Mouse (Mus musculus) E14TG2a.4 (cell line): Measurements from ENCODE around the gene Cdk18.

Experiments
- H3K27me3 ChIP-seq: 2 replicates; pipeline ENCODE4 v1.6.1; 2014; ENCODE audit warnings: low read length, control low read depth; ENCODE audit not compliant: insufficient read depth
- H3K36me3 ChIP-seq: 2 replicates; pipeline ENCODE4 v1.6.1; 2014; ENCODE audit warnings: low read length, control low read depth; ENCODE audit not compliant: insufficient read depth
- H3K4me1 ChIP-seq: replicated peaks from 2 replicates; pipeline ENCODE4 v1.6.1; 2014; ENCODE audit warnings: low read depth, low read length, control low read depth
- H3K4me3 ChIP-seq: replicated peaks from 2 replicates; pipeline ENCODE4 v1.5.1; 2014; ENCODE audit warnings: mild to moderate bottlenecking, low read length
- H3K9me3 ChIP-seq: 2 replicates; pipeline ENCODE4 v1.6.1; 2014; ENCODE audit warnings: low read length, control low read depth
- CTCF ChIP-seq: conservative IDR thresholded peaks from 2 replicates; pipeline ENCODE4 v1.5.1; 2014; ENCODE audit warnings: low read length
- NANOG ChIP-seq: IDR thresholded peaks from 2 replicates; pipeline ENCODE4 v1.6.1; 2014; ENCODE audit warnings: borderline replicate concordance, low read length, mixed read lengths
- POU5F1 ChIP-seq: IDR thresholded peaks from 2 replicates; pipeline ENCODE4 v1.6.1; 2014; ENCODE audit warnings: low read length, borderline replicate concordance

Cdk18 gene

DNA sequence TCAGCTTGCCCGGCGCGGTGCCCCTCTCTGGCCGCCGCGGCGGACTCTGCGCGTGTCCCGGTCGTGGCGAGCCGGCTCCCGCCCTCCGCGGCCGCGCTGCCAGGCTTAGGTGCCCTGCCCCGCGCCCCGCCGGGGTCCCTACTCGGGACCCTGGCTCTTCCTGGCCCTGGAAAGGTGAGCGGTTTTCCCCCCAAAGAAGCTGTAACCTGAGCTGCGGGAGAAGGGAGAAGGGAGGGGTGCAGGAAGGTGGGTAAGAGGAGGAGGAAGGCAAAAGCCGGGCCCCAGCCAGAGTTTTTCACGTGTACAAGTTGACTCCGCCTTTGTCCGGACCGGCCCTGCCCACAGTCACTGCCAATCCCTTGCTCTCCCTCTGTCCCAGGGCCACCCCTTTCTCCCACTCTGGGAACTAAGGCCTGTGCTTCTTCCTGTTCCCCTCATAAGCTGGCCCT is at the start of gene Cdk18:
Cdk18 (minus strand) TSS at position 269 of the 449 bp plus-strand sequence.
- H3K27me3 ChIP-seq: peaks cover 37% of the 10 kb centered on the region
- no peak for TF ChIP-seq CTCF
- no peak for TF ChIP-seq NANOG
- TF ChIP-seq POU5F1: no peak
- H3K4me3 ChIP-seq: peak within 1 kb of the TSS; percentile 88
- H3K36me3 ChIP-seq: no peaks in the 10 kb centered on the region
- H3K9me3 ChIP-seq: no peaks in the 10 kb centered on the region
- H3K4me1 ChIP-seq: peaks cover 66% of the 10 kb centered on the region

DNA sequence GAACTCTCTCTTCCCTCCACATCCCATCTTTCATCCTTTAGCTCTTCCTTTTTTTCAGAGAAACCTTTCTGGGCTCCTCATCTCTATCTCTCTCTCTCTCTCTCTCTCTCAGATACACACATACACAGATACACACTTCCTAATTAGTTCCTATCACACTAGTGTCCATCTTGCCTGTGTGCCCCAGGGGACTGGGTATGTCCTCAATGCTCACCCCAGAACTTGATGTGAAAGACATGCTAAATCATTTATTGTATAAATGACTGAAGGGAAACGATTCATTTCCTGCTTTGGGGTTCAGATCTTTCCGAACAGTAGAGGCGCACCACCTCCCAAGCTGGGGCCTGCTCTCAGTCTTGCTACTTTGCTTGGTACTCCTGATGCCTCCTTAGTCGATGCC is 49.7 kb upstream of the Cdk18 start:
- no peaks in the 10 kb centered on the region for H3K36me3 ChIP-seq
- peak overlapping the region; percentile 88 for H3K4me3 ChIP-seq
- no peak for TF ChIP-seq CTCF
- no peak for TF ChIP-seq POU5F1
- TF ChIP-seq NANOG: no peak
- peaks cover 67% of the 10 kb centered on the region for H3K4me1 ChIP-seq
- H3K27me3 ChIP-seq: peaks cover 69% of the 10 kb centered on the region
- no peaks in the 10 kb centered on the region for H3K9me3 ChIP-seq

DNA sequence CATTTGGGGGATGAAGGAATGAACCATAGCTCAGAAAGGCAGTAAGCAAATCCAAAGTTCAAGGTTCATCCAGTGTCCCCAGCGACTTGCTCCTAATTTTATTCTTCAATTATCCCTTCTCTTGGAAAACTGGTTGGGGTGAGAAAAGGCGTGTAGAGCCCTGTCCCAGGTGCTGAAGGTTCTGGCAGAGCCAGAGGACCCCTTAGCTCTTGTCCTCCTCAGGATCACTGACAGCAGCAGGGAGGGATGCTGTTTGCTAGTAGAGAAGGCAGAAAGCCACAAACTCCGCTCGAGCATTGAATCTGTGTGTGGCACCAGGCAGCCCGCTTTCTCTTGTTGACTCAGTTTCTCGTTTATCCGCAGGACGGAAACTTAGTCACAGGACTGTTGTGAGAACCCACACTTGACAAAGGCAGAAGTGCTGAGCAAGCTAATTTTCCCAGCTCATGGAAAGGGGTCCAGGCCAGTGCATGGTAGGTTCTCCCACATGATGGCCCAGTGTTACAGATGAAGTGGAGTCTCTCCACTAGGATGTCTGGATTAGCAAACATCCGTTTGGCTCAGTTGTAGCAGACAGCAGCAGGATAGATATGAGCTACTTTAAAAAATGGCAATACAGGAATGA is 49.1 kb upstream of the Cdk18 start:
- no peaks in the 10 kb centered on the region for H3K36me3 ChIP-seq
- peaks cover 68% of the 10 kb centered on the region for H3K27me3 ChIP-seq
- no peak for TF ChIP-seq NANOG
- TF ChIP-seq POU5F1: no peak
- TF ChIP-seq CTCF: no peak
- no peaks in the 10 kb centered on the region for H3K9me3 ChIP-seq
- H3K4me1 ChIP-seq: peaks cover 62% of the 10 kb centered on the region
- no peak overlapping the region for H3K4me3 ChIP-seq

DNA sequence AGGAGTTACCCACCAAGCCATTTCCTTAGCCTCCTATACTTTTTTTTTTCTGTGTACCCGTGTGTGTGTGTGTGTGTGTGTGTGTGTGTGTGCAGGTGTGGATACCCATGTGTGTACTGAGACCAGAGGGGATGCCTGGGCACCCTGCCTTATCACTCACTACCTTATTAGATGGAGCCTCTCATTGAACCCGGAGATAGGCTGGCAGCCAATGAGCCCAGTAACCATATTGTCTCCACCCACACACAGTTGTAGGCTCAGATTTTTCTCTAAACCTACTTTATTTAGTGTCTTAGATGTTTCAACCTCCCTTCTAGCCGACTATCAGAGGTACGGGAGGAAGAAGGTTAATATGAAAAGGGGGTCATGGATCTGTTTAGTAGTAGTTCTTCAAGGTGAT is 46.8 kb upstream of the Cdk18 start:
- peaks cover 61% of the 10 kb centered on the region for H3K27me3 ChIP-seq
- no peaks in the 10 kb centered on the region for H3K36me3 ChIP-seq
- H3K4me1 ChIP-seq: peaks cover 44% of the 10 kb centered on the region
- H3K9me3 ChIP-seq: no peaks in the 10 kb centered on the region
- no peak overlapping the region for H3K4me3 ChIP-seq
- TF ChIP-seq NANOG (no peak), CTCF (no peak), POU5F1 (no peak)

DNA sequence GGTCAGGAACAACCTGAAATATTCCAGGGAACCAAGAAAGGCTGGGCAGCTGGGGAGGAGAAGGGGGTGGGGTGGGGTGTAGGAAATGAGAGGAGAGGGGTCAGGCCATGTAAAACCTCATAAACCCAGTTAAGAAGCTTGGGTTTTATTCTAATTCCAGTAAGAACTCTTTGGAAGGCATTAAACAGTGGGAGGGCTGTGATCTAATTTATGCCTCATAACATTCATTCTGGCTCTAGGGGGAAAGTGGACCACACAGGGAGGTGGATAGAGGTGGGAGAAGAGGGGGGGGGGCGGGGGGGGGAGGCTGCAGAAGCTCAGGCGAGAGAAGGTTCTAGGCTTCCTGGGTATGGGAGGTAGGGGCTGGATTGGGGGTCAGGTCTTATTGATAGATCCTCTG is 32.1 kb upstream of the Cdk18 start:
- Histone ChIP-seq H3K4me3 (no peak overlapping the region), H3K4me1 (peaks cover 34% of the 10 kb centered on the region), H3K36me3 (no peaks in the 10 kb centered on the region), H3K9me3 (no peaks in the 10 kb centered on the region), H3K27me3 (peaks cover 10% of the 10 kb centered on the region)
- TF ChIP-seq POU5F1: no peak
- TF ChIP-seq NANOG: no peak
- TF ChIP-seq CTCF: no peak

DNA sequence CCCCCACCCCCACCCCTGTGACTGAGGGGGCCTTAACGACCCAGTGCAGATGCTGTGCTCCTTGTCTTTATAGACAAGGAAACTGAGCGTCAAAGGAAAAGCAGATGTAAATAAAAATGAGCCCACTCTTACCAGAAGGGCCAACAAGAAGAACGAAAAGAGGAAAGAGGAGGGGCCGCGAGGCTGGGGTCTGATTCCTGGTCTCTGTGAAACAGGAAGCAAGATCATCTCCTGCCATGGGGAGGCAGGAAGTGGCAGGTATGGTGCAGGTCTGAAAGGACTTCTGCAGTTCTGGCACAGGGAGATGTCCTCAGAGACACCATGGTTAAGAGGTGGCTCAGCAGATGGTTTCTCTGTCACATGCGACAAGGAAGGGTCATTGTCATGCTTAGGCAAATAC is 31.2 kb upstream of the Cdk18 start:
- Histone ChIP-seq H3K9me3 (no peaks in the 10 kb centered on the region), H3K4me1 (peaks cover 34% of the 10 kb centered on the region), H3K4me3 (no peak overlapping the region), H3K27me3 (peaks cover 10% of the 10 kb centered on the region), H3K36me3 (no peaks in the 10 kb centered on the region)
- TF ChIP-seq POU5F1 (no peak), CTCF (no peak), NANOG (no peak)

DNA sequence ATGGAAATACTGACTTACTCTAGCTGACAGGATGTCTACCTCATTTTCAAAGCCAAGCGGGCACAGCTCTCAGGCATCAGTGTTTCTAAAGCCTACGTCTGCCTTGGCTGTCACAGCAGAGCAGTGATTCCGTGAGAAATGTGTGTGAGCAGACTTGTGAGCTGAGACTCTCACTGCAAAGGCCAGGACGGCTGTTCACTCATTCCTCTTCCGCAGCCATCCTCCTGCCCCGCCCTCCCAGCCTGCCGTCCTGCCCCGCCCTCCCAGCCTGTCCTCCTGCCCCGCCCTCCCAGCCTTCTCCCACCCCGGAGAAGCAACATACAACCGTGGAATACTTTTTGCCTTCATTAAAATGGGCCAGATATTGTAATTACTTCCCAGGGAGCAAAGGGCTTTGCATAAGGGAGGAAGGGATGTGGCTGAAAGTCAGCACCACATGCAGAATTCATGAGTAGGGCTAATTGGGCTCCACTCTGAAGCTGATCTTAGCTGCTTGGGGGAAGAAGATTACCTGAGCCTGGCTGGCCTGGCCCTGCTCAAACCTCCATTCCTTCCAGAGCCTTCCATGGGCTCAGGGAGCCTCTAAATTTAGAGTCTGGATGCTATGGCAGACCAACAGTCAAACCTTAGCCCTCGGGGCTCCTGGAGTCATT is 28.8 kb upstream of the Cdk18 start:
- Histone ChIP-seq H3K4me3 (no peak overlapping the region), H3K9me3 (no peaks in the 10 kb centered on the region), H3K36me3 (no peaks in the 10 kb centered on the region), H3K27me3 (peaks cover 16% of the 10 kb centered on the region), H3K4me1 (peaks cover 49% of the 10 kb centered on the region)
- TF ChIP-seq POU5F1 (no peak), NANOG (no peak), CTCF (no peak)

DNA sequence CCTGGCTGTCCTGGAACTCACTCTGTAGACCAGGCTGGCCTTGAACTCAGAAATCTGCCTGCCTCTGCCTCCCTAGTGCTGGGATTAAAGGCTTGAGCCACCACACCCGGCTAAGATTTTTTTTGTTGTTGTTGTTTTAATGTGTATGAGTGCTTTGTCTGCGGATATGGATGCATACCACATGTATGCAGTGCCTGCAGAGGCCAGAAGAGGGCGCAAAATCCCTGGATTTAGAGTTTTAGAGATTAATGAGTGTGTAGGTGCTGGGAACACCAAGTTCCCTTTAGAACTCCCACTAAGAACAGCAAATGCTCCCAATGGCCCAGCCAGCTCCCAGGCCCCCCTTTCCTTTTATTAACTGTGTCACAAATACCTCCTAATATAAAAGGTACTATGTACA is 26.4 kb upstream of the Cdk18 start:
- H3K9me3 ChIP-seq: no peaks in the 10 kb centered on the region
- TF ChIP-seq CTCF: peak; percentile 80
- no peak for TF ChIP-seq NANOG
- H3K4me3 ChIP-seq: no peak overlapping the region
- H3K36me3 ChIP-seq: no peaks in the 10 kb centered on the region
- H3K4me1 ChIP-seq: peaks cover 61% of the 10 kb centered on the region
- H3K27me3 ChIP-seq: peaks cover 16% of the 10 kb centered on the region
